Mouse (Mus musculus): Measurements from ENCODE around the gene Neu1. TPM values are rescaled to one million over a fixed set of nuclear protein-coding genes. Genes with fewer than 3 reads are reported as not detected.

Gene Neu1
- polyA plus RNA-seq (2014; fragmentation: Illumina TruSeq; extraction: RNeasy Lipid Tissue Mini Kit (QIAGEN cat#74804); ENCODE audit: low read depth, low replicate concordance): 25.6 TPM

DNA sequence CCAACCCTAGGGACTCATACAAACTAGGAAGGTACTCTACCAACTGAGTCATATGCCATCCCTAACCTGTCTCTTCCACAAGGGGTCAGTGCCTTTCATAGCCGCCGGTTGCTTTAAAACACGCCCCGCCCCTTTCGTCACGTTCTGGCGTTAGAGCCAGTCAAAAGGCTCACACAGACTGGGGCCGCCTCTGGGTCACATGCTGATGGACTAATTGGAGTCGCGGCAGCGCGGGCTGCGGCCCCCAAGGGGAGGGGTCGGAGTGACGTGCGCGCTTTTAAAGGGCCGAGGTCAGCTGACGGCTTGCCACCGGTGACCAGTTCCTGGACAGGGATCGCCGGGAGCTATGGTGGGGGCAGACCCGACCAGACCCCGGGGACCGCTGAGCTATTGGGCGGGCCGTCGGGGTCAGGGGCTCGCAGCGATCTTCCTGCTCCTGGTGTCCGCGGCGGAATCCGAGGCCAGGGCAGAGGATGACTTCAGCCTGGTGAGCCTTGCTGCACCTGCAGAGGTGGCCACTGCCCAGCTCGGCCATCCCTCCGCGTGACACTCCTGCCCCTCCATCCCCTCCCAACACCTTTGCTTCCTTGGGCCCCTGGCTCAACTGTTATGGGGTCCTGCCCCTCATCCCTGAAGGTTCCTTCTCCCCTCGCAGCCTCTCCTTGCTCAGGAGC lies at the start of gene Neu1:
TSS of gene Neu1 (plus strand) at position 193 of the 674 bp plus-strand sequence.

DNA sequence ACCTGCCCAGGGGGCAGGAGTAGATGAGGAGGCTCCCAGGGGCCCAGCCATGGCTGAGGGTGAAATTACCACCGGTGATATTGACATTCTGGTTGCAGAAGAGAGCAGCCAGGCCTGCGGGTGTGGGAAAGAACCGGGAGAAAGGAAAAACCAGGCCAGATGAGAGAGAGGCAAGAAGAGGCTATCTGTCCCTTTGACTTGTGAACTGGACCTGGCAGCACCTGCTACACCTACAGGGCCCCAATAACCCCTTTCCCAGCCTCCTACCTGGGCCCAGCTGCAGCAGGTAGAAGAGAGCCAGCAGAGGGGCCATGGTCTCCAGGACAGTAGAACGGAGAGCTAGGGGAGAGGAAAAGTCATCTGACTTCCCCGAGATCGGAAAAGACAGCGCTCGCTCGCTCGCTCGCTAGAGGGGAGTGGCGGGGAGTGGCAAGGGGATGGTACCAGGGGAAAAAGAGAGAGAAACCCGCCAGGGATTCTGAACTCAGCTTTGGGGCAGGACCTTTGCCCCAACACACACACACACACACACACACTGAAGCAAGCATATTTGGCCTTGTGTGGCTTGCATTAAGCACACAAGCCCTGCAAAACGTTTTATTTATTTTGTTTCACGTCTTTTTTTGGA lies 49.3 kb upstream of the Neu1 start, which contains the start of gene Gm20547:
TSS of gene Gm20547 (minus strand) at position 360 of the 628 bp plus-strand sequence.

DNA sequence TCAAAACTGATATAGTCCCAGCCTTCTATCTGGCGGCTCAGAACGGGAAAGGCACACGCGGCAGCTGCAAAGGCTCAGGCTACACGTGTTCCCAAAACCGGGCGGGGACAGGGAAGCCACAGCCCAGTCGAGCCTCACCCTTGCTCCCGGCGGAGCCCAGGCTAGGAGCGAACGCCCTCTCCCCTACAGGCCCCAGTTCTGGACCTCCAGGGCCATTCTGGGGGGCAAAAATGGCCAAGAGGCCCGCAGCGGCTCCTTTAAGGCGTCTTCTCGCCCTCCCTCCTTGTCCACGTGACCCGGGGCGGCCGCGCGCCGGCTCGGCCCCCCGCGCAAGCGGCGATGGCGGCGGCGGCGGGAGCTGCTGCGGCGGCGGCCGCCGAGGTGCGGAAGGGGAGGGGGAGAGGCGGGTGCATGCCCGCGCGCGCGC lies 32.9 kb upstream of the Neu1 start, which contains the start of the genes C2 and Ehmt2:
TSS of gene C2 (minus strand) at position 106 of the 427 bp plus-strand sequence.
TSS of gene Ehmt2 (plus strand) at position 310 of the 427 bp plus-strand sequence.

DNA sequence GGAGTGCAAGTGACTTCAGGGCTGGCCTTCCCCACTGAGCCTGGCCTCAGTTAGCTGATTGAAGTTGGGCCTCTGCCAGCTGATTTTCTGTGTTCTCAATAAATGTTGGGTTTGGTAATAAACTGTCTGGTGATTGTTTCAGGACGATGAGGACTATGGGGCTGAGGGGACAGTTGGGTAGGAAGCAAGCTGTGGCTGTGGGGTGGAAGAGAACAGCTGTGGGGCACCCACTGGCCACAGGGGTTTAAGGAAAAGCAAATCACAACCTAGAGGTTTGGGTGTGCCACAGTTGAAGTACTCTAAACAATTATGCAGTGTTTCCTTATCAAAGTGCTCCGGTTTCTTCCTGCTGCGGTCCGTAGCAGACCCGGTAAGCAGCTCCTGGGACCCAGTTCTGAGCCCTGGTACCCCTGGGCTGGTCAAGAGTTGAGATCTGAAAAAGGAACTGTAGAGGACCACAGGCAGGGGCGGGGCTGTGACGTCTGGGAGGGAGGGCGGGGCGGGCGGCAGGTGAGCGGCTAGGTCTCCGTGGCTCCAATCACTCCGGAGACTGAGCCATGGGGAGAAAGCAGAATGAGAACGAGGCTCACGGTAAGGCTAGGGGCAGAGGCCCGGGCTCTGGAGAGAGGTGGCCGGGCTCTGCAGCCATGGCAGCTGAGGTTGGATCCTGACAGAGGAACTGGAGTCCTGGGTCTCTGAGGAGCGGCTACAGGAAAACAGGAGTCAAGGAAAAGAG lies 17.0 kb upstream of the Neu1 start, which contains the start of gene Slc44a4:
TSS of gene Slc44a4 (plus strand) at position 537 of the 736 bp plus-strand sequence.

DNA sequence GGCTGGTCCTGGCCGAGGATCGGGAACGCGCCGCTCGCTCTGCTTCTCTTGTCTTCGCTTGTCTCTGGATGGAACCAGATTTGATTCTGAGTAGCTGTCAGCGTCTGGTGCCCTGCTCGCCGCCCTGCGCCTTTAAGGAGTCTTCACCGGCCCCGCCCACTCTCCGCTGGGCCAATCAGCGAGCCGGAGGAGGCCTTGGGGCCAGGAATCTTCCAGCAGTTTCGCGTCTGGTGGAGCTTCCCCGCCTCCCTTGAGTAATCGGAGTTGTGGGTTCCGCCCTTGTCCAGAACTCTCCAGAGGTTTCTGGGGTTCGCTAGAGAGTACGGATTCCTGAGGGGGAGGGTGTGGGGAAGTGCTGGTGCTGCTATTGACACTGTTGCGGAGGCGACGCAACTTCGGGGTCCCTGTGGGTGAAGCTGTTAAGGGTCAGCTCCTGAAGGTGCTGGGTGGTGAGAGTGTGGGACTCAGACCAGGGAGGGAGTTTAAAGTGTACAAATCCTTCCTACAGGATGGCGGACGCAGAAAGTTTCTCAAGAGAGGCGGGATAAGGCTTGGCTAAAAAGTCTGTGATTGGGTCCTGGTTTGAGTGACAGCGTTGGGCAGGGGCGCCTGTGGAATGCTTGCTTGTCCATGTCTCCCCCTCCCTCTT lies 28.2 kb downstream of the Neu1 start, which contains the start of gene Hspa1b:
TSS of gene Hspa1b (minus strand) at position 109 of the 649 bp plus-strand sequence.

GRCm38 (mm10) chr17:34969822-34970221 lies 38.8 kb downstream of the Neu1 start, which contains the start of gene Gm20481:
Gene Gm20481, plus strand, starts transcription at chr17:34969912.

GRCm38 (mm10) chr17:34972069-34972749 lies 41.2 kb downstream of the Neu1 start, which contains the start of the genes Hspa1a and Hspa1l:
Gene Hspa1a, minus strand, starts transcription at chr17:34972156.
Gene Hspa1l, plus strand, starts transcription at chr17:34972703.

GRCm38 (mm10) chr17:34981690-34982180 lies 50.7 kb downstream of the Neu1 start, which contains the start of gene Lsm2:
Gene Lsm2, plus strand, starts transcription at chr17:34981862.

Other genes with a start within 250 kb of the Neu1 start
- not detected for gene C4b, start 187.4 kb upstream of the Neu1 start, polyA plus RNA-seq (2014; fragmentation: Illumina TruSeq; extraction: RNeasy Lipid Tissue Mini Kit (QIAGEN cat#74804); ENCODE audit: low read depth, low replicate concordance)
- gene Cyp21a1, start 126.7 kb upstream of the Neu1 start, polyA plus RNA-seq (2014; fragmentation: Illumina TruSeq; extraction: RNeasy Lipid Tissue Mini Kit (QIAGEN cat#74804); ENCODE audit: low read depth, low replicate concordance): not detected
- 2.6 TPM for gene Stk19, start 94.3 kb upstream of the Neu1 start, polyA plus RNA-seq (2014; fragmentation: Illumina TruSeq; extraction: RNeasy Lipid Tissue Mini Kit (QIAGEN cat#74804); ENCODE audit: low read depth, low replicate concordance)
- gene Dxo, start 94.2 kb upstream of the Neu1 start, polyA plus RNA-seq (2014; fragmentation: Illumina TruSeq; extraction: RNeasy Lipid Tissue Mini Kit (QIAGEN cat#74804); ENCODE audit: low read depth, low replicate concordance): 3.0 TPM
- gene Skiv2l, start 81.0 kb upstream of the Neu1 start, polyA plus RNA-seq (2014; fragmentation: Illumina TruSeq; extraction: RNeasy Lipid Tissue Mini Kit (QIAGEN cat#74804); ENCODE audit: low read depth, low replicate concordance): 2.3 TPM
- 1.4 TPM for gene Nelfe, start 80.9 kb upstream of the Neu1 start, polyA plus RNA-seq (2014; fragmentation: Illumina TruSeq; extraction: RNeasy Lipid Tissue Mini Kit (QIAGEN cat#74804); ENCODE audit: low read depth, low replicate concordance)
- gene Cfb, start 68.7 kb upstream of the Neu1 start, polyA plus RNA-seq (2014; fragmentation: Illumina TruSeq; extraction: RNeasy Lipid Tissue Mini Kit (QIAGEN cat#74804); ENCODE audit: low read depth, low replicate concordance): 38.0 TPM
- 1.5 TPM for gene Zbtb12, start 51.8 kb upstream of the Neu1 start, polyA plus RNA-seq (2014; fragmentation: Illumina TruSeq; extraction: RNeasy Lipid Tissue Mini Kit (QIAGEN cat#74804); ENCODE audit: low read depth, low replicate concordance)
- 16.3 TPM for gene Gm20547, start 49.2 kb upstream of the Neu1 start, polyA plus RNA-seq (2014; fragmentation: Illumina TruSeq; extraction: RNeasy Lipid Tissue Mini Kit (QIAGEN cat#74804); ENCODE audit: low read depth, low replicate concordance)
- gene C2, start 33.0 kb upstream of the Neu1 start, polyA plus RNA-seq (2014; fragmentation: Illumina TruSeq; extraction: RNeasy Lipid Tissue Mini Kit (QIAGEN cat#74804); ENCODE audit: low read depth, low replicate concordance): 7.3 TPM
- gene Ehmt2, start 32.8 kb upstream of the Neu1 start, polyA plus RNA-seq (2014; fragmentation: Illumina TruSeq; extraction: RNeasy Lipid Tissue Mini Kit (QIAGEN cat#74804); ENCODE audit: low read depth, low replicate concordance): 7.7 TPM
- gene Slc44a4, start 16.8 kb upstream of the Neu1 start, polyA plus RNA-seq (2014; fragmentation: Illumina TruSeq; extraction: RNeasy Lipid Tissue Mini Kit (QIAGEN cat#74804); ENCODE audit: low read depth, low replicate concordance): 8.2 TPM
- 17.9 TPM for gene Hspa1b, start 28.0 kb downstream of the Neu1 start, polyA plus RNA-seq (2014; fragmentation: Illumina TruSeq; extraction: RNeasy Lipid Tissue Mini Kit (QIAGEN cat#74804); ENCODE audit: low read depth, low replicate concordance)
- gene Gm20481, start 38.7 kb downstream of the Neu1 start, polyA plus RNA-seq (2014; fragmentation: Illumina TruSeq; extraction: RNeasy Lipid Tissue Mini Kit (QIAGEN cat#74804); ENCODE audit: low read depth, low replicate concordance): not detected
- 8.4 TPM for gene Hspa1a, start 40.9 kb downstream of the Neu1 start, polyA plus RNA-seq (2014; fragmentation: Illumina TruSeq; extraction: RNeasy Lipid Tissue Mini Kit (QIAGEN cat#74804); ENCODE audit: low read depth, low replicate concordance)
- not detected for gene Hspa1l, start 41.5 kb downstream of the Neu1 start, polyA plus RNA-seq (2014; fragmentation: Illumina TruSeq; extraction: RNeasy Lipid Tissue Mini Kit (QIAGEN cat#74804); ENCODE audit: low read depth, low replicate concordance)
- 12.6 TPM for gene Lsm2, start 50.6 kb downstream of the Neu1 start, polyA plus RNA-seq (2014; fragmentation: Illumina TruSeq; extraction: RNeasy Lipid Tissue Mini Kit (QIAGEN cat#74804); ENCODE audit: low read depth, low replicate concordance)
- gene Vars, start 69.7 kb downstream of the Neu1 start, polyA plus RNA-seq (2014; fragmentation: Illumina TruSeq; extraction: RNeasy Lipid Tissue Mini Kit (QIAGEN cat#74804); ENCODE audit: low read depth, low replicate concordance): 5.7 TPM
- not detected for gene Vwa7, start 85.3 kb downstream of the Neu1 start, polyA plus RNA-seq (2014; fragmentation: Illumina TruSeq; extraction: RNeasy Lipid Tissue Mini Kit (QIAGEN cat#74804); ENCODE audit: low read depth, low replicate concordance)
- not detected for gene Sapcd1, start 96.8 kb downstream of the Neu1 start, polyA plus RNA-seq (2014; fragmentation: Illumina TruSeq; extraction: RNeasy Lipid Tissue Mini Kit (QIAGEN cat#74804); ENCODE audit: low read depth, low replicate concordance)
- gene Msh5, start 115.5 kb downstream of the Neu1 start, polyA plus RNA-seq (2014; fragmentation: Illumina TruSeq; extraction: RNeasy Lipid Tissue Mini Kit (QIAGEN cat#74804); ENCODE audit: low read depth, low replicate concordance): 1.1 TPM
- gene Clic1, start 118.7 kb downstream of the Neu1 start, polyA plus RNA-seq (2014; fragmentation: Illumina TruSeq; extraction: RNeasy Lipid Tissue Mini Kit (QIAGEN cat#74804); ENCODE audit: low read depth, low replicate concordance): 25.4 TPM
- 0.97 TPM for gene Ddah2, start 127.8 kb downstream of the Neu1 start, polyA plus RNA-seq (2014; fragmentation: Illumina TruSeq; extraction: RNeasy Lipid Tissue Mini Kit (QIAGEN cat#74804); ENCODE audit: low read depth, low replicate concordance)
- gene Ly6g6c, start 134.1 kb downstream of the Neu1 start, polyA plus RNA-seq (2014; fragmentation: Illumina TruSeq; extraction: RNeasy Lipid Tissue Mini Kit (QIAGEN cat#74804); ENCODE audit: low read depth, low replicate concordance): not detected
- 1.1 TPM for gene Mpig6b, start 134.9 kb downstream of the Neu1 start, polyA plus RNA-seq (2014; fragmentation: Illumina TruSeq; extraction: RNeasy Lipid Tissue Mini Kit (QIAGEN cat#74804); ENCODE audit: low read depth, low replicate concordance)
- not detected for gene Ly6g6e, start 145.6 kb downstream of the Neu1 start, polyA plus RNA-seq (2014; fragmentation: Illumina TruSeq; extraction: RNeasy Lipid Tissue Mini Kit (QIAGEN cat#74804); ENCODE audit: low read depth, low replicate concordance)
- gene Ly6g6d, start 146.8 kb downstream of the Neu1 start, polyA plus RNA-seq (2014; fragmentation: Illumina TruSeq; extraction: RNeasy Lipid Tissue Mini Kit (QIAGEN cat#74804); ENCODE audit: low read depth, low replicate concordance): not detected
- gene Ly6g6f, start 154.4 kb downstream of the Neu1 start, polyA plus RNA-seq (2014; fragmentation: Illumina TruSeq; extraction: RNeasy Lipid Tissue Mini Kit (QIAGEN cat#74804); ENCODE audit: low read depth, low replicate concordance): not detected
- gene Abhd16a, start 158.0 kb downstream of the Neu1 start, polyA plus RNA-seq (2014; fragmentation: Illumina TruSeq; extraction: RNeasy Lipid Tissue Mini Kit (QIAGEN cat#74804); ENCODE audit: low read depth, low replicate concordance): 7.6 TPM
- gene Ly6g5c, start 177.0 kb downstream of the Neu1 start, polyA plus RNA-seq (2014; fragmentation: Illumina TruSeq; extraction: RNeasy Lipid Tissue Mini Kit (QIAGEN cat#74804); ENCODE audit: low read depth, low replicate concordance): not detected
- not detected for gene Ly6g5b, start 184.2 kb downstream of the Neu1 start, polyA plus RNA-seq (2014; fragmentation: Illumina TruSeq; extraction: RNeasy Lipid Tissue Mini Kit (QIAGEN cat#74804); ENCODE audit: low read depth, low replicate concordance)
- 0.85 TPM for gene Gpank1, start 190.2 kb downstream of the Neu1 start, polyA plus RNA-seq (2014; fragmentation: Illumina TruSeq; extraction: RNeasy Lipid Tissue Mini Kit (QIAGEN cat#74804); ENCODE audit: low read depth, low replicate concordance)
- gene Csnk2b, start 190.8 kb downstream of the Neu1 start, polyA plus RNA-seq (2014; fragmentation: Illumina TruSeq; extraction: RNeasy Lipid Tissue Mini Kit (QIAGEN cat#74804); ENCODE audit: low read depth, low replicate concordance): 187 TPM
- 0.53 TPM for gene D17H6S53E, start 195.1 kb downstream of the Neu1 start, polyA plus RNA-seq (2014; fragmentation: Illumina TruSeq; extraction: RNeasy Lipid Tissue Mini Kit (QIAGEN cat#74804); ENCODE audit: low read depth, low replicate concordance)
- gene Apom, start 200.8 kb downstream of the Neu1 start, polyA plus RNA-seq (2014; fragmentation: Illumina TruSeq; extraction: RNeasy Lipid Tissue Mini Kit (QIAGEN cat#74804); ENCODE audit: low read depth, low replicate concordance): 4.8 TPM
- 3.9 TPM for gene Bag6, start 203.9 kb downstream of the Neu1 start, polyA plus RNA-seq (2014; fragmentation: Illumina TruSeq; extraction: RNeasy Lipid Tissue Mini Kit (QIAGEN cat#74804); ENCODE audit: low read depth, low replicate concordance)
- gene Prrc2a, start 233.6 kb downstream of the Neu1 start, polyA plus RNA-seq (2014; fragmentation: Illumina TruSeq; extraction: RNeasy Lipid Tissue Mini Kit (QIAGEN cat#74804); ENCODE audit: low read depth, low replicate concordance): 2.1 TPM
- 2.3 TPM for gene Aif1, start 244.8 kb downstream of the Neu1 start, polyA plus RNA-seq (2014; fragmentation: Illumina TruSeq; extraction: RNeasy Lipid Tissue Mini Kit (QIAGEN cat#74804); ENCODE audit: low read depth, low replicate concordance)